Mouse (Mus musculus) adipocyte (in vitro differentiated cells): Measurements from ENCODE around the gene Shc3.
A peak's percentile ranks its signal among the peaks of the same experiment; 100 is the strongest.

ENCODE experiments used
- DNase-seq: peaks from one replicate; pipeline ENCODE4 v3.0.0-alpha.2; 2016; ENCODE audit warnings: low spot score

Shc3 gene

DNA sequence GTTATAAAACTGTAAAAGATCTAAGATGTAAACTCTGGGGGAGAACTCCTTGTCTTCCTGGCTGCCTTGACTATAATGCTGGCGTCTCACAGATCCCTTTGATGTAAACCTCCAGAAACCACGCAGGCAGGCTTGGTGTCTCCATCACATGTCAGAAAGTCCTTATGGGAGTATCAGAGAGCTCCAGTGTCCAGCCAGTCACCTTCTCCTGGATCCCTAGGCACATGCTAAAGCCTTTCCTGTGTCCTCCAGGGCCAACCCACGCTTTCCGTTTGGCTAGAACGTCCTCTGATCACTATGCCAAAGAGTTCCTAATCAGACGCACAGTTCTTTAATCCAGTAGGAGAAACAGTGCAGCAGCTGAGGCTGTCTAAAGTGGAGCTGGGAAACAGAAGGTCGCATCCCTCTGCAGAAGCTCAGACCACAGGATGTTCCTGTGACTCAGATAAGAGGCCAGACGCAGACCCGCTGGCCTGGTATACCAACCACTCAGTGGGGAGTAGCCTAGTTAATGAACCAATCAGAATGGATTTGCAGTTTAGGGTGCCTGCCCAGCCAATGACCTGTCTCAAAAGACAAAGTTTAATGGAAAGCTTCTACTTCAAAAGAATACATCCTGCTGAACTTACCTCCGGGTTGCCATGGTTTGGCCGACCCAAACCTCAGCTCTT is 88.7 kb downstream of the Shc3 start:
- DNase-seq: no peak

GRCm38 (mm10) chr13:51479826-51480225 is 89.4 kb downstream of the Shc3 start:
- DNase-seq: no peak

DNA sequence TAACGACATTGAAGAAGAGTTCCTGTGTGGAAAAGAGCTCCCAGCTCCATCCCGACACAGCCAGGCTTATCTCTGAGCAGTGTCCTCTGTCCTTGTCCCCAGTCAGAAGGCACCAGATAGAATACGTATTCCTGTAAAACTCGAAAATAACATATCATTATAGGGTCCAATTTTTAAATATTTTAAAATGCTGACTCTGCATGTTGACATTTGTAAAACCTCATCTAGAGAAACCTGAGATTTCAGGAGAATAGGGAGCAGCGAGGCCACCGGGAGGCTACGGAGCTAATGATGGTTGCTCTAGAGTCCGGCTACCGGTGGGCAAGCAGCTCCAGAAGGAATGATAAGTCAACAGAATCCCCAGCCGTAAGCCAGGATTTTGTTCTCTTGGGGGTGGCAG is 92.2 kb downstream of the Shc3 start:
- DNase-seq: no peak

GRCm38 (mm10) chr13:51468697-51469250 is 100.4 kb downstream of the Shc3 start:
- DNase-seq: no peak

DNA sequence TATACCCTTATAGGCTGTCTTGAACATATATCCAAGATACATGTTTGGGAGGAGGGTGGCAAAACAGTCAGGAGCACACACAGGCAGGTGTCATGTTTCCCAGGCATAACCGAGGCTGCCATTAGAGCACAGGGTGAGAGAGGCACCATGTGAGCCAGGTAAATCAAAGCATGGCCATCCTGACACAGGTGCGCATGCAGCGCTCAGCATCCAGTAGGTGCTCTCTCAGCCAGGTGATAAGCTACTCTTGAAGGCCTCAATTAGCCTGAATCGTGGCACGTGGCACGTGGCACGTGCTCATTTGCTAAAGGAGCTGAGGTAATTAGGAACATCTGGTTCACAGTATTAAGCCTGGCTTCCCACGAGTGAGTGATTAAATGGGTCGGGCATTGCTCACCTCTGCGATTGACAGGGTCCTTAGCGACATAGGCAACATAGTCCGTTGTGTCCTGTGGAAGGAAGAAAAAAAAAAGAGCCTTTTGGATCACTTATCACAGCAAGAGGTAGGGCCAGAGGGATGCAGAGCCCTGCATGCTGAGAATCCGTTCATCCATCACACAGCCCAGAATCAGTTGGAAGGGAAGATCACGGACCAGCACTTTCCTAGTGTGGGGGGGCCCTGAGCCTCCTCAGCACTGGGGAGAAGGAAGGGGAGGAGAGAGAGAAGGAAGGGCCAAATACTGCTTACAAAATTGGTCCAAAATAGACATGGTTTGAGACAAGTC is 102.9 kb downstream of the Shc3 start:
- no peak for DNase-seq

GRCm38 (mm10) chr13:51464294-51464693 is 104.9 kb downstream of the Shc3 start:
- no peak for DNase-seq

DNA sequence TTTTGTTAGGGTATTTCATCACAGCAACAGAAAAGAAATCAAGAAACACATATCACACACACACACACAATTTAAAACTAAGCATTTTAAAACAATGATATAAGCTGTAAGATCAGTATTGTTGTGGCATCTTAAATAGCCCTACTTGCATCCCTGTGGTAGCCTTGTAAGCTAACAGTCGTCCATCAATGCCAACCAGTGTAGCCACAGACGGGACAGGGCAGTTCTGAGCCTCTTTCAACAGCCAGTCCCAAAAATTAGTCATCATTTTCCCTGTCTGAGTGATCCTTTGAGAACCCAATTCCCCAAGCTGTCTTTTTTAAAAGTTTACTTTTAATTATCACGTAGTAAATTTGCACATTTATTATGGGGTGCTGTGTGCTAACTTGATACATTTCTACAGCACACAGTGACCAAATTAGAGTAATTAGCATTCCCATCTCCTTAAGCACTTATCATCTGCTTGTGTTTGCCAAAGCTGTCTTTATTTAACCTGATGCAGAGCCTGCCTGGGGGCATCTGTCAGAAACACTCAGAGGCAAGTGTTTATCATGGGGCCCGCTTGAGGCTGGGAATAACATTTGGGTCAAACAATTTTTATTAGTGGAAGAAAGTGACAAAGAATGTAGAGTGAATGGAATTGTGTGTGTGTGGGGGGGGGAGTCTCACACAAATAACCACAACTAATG is 112.9 kb downstream of the Shc3 start:
- DNase-seq: no peak

GRCm38 (mm10) chr13:51446550-51446949 is 122.7 kb downstream of the Shc3 start:
- no peak for DNase-seq

DNA sequence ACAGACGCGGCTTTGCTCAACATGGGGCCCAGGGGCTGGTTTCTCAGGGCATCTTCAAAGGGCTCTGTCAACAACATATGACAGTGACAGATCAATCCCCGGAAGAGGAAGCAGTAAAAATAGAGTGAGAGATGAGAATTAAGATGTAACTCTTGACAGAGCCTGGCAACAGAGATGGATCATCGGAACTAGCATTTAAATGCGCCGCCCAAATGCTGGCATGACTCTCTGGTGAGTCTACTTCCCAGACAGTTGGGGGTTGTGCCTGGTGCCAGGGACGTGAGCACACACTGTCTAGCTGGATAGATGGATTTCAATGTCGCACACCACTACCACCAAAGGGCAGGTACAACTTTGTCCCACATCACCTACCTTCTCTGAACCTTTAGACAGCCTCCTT is 126.3 kb downstream of the Shc3 start:
- DNase-seq: no peak

- DNase-seq: no peak
Measured at GRCm38 (mm10) chr13:51437105-51438085, 131.8 kb downstream of the Shc3 start.

- no peak for DNase-seq
Measured at GRCm38 (mm10) chr13:51435146-51435545, 134.1 kb downstream of the Shc3 start.

- peak; percentile 10 for DNase-seq
Measured at GRCm38 (mm10) chr13:51434460-51434859, 134.8 kb downstream of the Shc3 start.

GRCm38 (mm10) chr13:51433371-51433770 is 135.8 kb downstream of the Shc3 start:
- DNase-seq: peak; percentile 5

DNA sequence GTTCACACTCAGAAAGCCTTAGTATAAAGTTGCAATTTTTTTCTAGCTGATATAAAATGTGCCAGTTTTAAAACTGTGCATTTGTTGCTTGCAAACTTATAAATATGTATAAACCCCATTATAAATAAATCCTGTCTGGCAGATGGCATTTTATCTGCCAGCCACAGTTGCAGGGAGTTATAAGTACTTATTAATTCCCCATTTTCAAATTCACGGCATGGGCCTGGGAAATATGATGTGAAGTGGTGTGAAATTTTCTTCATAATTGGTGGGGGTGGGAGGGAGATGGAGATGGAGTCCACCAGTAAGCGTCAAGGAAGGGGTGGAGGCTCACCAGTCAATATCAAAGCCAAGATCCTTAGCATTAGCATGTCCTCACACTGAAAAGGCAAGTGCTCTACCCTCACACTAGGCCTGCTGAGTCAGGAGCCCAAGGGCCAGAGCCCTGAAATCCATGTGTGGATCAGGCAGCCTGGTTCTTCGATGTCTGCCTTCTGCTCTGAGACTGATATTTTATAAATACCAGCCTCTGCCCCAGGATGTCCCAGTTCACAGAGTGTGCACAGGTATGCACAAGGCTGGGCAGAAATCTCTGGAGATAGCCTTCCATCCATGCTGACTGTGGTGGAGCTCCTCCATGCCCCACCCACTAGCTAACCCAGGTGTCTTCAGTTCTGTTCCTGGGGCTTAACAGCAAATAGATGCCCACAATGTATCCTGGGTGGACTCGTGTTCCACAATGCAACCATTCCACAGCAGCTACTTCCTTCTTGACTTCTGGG is 143.4 kb downstream of the Shc3 start:
- no peak for DNase-seq

GRCm38 (mm10) chr13:51424647-51425046 is 144.6 kb downstream of the Shc3 start:
- DNase-seq: peak; percentile 76

- no peak for DNase-seq
Measured at GRCm38 (mm10) chr13:51423647-51424046, 145.6 kb downstream of the Shc3 start.

DNA sequence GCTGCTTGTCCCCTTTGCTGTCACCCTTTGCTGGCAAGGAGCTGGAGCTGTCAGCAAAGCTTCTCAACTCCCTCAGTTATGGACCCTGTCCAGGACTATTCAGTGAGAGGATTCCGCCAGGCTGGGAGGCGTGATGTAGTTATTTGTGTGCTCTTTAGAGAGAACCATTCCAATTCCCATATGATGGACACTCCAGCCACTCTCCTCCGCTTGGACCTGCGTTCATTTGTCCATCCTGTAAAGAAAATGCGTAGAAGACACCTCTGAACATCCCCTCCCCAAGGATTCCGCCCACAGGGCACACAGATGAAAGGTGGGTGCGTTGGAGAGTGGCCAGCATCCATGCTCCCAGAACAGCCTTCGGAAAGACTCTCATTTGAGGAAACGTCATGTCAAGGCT is 148.4 kb downstream of the Shc3 start:
- DNase-seq: no peak

- DNase-seq: no peak
Measured at GRCm38 (mm10) chr13:51419501-51419900, 149.7 kb downstream of the Shc3 start.

GRCm38 (mm10) chr13:51418942-51419451 is 150.2 kb downstream of the Shc3 start:
- no peak for DNase-seq

DNA sequence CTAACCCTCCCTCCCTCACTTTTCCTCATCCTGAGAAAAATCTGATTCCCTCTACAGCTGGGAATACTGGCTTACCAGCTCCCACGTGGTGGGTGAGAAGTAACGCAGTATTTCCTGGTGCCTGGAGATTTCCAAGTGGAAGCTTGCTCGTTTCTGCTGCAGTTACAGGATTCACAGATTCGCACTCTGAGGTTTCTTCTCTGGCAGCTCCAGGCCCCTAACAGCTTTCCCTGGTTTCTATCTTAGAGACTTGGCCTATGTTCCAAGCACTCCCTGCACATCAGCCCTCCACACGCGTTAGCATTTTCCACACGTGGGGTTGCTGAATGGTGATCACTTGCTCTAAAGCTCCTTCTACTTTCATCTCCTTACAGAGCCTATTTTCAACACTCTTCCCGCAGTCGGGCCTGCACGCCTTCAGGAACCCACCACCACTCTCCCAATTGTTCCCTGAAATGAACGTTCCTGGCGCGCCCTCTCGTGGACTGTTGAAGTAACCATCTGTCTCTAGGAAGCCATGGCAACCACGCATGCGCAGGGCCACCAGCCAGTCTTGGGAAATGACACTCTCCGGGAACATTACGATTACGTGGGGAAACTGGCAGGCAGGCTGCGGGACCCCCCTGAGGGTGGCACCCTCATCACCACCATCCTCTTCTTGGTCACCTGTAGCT is 150.8 kb downstream of the Shc3 start:
- DNase-seq: peak; percentile 90
